Mouse (Mus musculus) ovary, postnatal 36 days (tissue): ENCODE measurements around the gene Cdk2ap2.

Source experiments
- DNase-seq: peaks from one replicate; pipeline ENCODE4 v3.0.0; 2022; ENCODE audit warnings: low spot score, mixed read lengths

Gene Cdk2ap2

DNA sequence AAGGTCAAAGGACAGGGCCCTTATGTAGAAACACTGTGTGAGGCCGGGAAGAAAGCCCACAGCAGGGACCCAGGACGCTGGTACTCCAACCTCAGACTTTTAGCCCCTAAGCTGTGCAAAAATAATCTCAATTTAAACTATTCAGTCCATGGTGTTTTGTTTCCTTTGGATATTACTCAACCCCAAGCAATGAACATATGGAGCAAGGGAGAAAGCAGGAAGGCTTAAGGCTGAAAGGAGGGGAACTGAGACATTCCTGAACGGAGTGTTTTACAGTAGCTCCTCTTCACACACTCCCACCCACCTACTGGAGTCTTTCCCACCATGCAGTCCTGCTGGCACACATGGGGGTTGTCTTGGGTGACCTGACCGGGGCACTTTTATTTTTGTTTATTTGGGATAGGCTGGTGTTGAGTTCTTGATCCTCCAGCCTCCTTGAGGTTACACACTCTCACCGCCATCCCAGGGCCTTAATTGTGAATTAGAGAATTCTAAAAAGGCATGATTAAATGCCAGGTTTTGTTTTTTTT is 2.1 kb upstream of the Cdk2ap2 start:
- DNase-seq = no peak

DNA sequence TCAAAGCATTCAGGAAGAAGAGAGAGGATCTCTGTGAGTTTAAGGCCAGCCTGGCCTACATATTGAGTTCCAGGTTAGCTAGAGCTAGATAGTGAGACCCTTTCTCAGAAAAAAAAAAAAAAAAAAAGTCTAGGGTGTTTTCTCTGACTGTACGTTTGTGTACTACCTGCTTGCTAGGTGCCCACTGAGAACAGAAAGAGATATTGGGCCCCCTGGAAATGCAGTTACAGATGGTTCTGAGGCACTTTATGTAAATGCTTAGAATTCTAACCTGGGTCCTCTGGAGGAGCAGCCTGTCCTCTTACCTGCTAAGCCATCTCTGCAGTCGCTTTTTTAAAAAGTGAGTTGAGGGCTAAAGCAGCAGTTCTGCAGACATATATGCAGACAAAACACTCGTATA is 1.2 kb upstream of the Cdk2ap2 start:
- no peak for DNase-seq

DNA sequence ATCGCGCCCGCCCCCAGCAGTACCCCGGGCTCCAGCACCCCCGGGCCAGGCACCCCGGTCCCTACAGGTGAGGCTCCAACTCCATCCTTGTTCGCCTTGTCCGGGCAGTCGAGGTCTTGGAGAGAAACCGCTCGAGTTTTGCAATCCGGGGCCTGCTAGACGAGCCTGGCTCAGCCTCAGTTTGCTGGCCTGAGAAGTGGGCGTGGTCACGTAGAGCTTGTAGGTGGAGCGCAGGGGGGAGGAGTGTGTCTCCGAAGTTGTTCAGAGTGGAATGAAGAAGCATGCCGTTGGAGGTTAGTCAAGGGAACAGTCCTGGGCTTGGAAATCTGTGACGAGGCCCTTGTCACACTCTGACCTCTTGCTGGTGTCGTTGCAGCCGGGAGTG is 451 bp downstream of the Cdk2ap2 start:
- DNase-seq = no peak

- DNase-seq = no peak
Measured at GRCm38 (mm10) chr19:4098426-4098825, 1.4 kb downstream of the Cdk2ap2 start.

DNA sequence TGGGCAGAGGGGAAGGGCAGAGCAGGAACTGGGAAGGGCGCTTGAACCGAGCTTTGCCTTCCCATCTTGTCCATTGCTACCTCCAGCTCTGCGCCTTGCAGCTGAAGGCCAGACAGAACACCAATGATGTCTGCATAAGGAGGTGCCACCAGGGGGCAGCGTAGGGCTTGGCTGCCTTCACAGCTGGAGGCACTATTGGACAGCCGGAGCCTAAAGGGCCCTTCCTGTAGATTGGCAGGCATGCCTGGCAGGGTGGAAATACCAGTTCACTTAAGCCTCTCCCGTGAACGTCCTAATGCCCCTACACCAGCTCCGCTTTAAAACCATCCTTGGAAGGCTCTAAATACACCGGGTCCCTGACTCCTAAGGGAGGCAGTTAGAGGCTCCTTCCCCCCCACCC is 2.1 kb downstream of the Cdk2ap2 start:
- peak; percentile 90 for DNase-seq

DNA sequence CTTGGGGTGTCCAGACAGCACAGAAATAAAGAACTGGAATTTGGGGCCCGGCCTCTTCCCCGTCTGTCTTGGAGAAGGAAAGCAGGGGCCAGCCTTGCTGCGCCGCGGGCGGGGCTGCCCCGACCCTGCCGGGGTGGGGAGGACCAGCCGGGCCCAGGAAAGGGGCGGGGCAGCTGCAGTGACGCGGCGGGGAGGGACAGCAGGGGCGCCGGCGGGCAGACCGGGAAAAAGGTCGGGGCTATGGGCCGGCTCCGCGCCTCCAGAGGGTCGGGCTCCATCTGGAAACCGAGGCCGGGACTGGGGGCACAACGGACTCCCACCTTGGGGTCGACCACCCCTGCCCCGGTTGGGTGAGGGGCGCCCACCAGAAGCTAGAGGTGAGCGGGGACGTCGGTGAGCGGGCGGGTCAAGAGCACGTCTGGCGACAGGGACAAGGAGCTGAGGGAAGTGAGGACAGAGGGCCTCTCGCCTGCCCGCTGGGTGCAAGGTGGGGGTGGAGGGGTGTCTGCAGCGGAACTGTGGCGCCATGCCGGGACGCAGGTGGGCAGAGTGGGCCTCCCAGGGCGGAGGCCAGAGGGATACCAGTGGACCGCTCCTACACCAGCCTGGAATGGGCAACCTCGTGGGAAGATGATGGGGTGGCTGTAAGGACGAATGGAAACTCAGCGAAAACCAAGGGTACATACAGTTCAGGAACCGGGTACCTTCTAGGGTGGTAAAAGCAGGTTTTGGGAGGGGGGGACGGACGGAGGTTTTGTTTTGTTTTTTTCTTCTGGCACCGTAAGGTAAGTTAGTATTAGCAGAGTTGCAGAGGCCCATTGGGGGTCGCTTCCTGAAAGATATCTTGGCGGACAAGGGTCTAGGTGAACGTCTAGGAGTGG is 3.1 kb downstream of the Cdk2ap2 start, which contains the start of gene Pitpnm1:
Gene Pitpnm1, plus strand, starts transcription at position 162 of the 881 bp plus-strand sequence.
- DNase-seq = peak; percentile 82

- peak; percentile 67 for DNase-seq
Measured at GRCm38 (mm10) chr19:4100718-4101261, 3.8 kb downstream of the Cdk2ap2 start.

- DNase-seq = no peak
Measured at GRCm38 (mm10) chr19:4101466-4101865, 4.5 kb downstream of the Cdk2ap2 start.

GRCm38 (mm10) chr19:4102049-4102448 is 5.1 kb downstream of the Cdk2ap2 start:
- DNase-seq = no peak

DNA sequence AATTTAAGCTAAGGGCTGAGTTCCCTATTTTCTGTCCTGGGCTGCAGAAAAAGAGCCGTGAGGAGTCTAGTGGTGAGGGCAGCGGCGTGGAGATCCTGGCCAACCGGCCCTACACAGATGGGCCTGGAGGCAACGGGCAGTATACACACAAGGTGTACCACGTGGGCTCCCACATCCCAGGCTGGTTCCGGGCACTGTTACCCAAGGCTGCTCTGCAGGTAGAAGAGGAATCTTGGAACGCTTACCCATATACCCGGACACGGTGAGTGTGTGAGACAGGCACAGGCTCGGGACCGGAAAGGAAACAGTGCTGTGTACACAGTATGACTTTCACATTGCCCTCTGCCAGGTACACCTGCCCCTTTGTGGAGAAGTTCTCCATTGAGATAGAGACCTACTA is 5.6 kb downstream of the Cdk2ap2 start:
- no peak for DNase-seq

GRCm38 (mm10) chr19:4103294-4103693 is 6.3 kb downstream of the Cdk2ap2 start:
- DNase-seq = no peak

DNA sequence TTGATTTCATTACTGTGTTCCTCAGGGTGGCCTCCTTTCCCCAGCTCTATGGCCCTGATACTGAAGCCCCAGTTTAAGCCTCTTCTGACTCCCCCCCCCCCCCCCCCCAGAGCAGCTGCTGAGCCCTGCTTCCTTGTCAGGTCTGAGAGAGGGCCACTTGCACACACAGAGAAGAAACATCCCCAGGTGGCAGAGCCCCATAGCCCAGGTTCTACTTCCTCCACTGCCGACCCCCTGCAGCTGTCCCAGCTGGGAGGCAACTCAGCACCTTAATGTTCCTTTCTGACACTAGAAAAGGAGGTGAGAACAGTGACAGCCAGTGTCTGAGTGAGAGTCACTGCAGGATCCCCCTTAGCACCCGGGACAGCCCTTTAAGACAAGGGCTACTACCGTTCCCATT is 6.8 kb downstream of the Cdk2ap2 start:
- DNase-seq = no peak

DNA sequence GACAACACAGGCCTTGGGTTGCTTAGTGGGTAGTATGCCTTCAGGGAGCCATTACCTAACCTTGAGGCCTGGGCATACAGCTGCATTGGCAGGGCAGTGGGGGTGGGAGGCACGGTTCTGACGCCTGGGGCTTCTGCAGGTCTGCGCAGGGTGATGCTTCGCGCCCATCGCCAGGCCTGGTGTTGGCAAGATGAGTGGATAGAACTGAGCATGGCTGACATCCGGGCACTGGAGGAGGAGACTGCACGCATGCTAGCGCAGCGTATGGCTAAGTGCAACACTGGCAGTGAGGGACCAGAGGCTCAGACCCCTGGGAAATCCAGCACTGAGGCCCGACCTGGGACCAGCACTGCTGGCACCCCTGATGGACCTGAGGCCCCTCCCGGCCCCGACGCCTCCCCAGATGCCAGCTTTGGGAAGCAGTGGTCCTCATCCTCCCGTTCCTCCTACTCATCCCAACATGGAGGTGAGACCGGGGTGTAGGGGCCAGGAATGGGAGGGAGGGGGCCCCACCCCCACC is 7.8 kb downstream of the Cdk2ap2 start:
- DNase-seq = no peak

DNA sequence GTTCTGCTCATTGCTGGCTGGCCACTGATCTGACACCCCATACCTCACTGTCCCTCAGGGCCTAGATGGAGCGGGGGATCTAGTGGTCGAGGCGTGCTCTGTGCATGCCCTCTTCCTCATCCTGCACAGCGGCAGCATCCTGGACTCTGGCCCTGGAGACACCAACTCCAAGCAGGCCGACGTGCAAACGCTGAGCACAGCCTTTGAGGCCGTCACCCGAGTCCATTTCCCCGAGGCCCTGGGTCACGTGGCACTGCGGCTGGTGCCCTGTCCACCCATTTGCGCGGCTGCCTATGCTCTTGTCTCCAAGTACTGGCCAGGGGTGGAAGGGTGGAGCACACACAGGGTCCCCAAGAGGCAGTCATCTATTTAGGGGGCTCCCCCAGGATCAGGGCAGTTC is 9.7 kb downstream of the Cdk2ap2 start:
- no peak for DNase-seq

DNA sequence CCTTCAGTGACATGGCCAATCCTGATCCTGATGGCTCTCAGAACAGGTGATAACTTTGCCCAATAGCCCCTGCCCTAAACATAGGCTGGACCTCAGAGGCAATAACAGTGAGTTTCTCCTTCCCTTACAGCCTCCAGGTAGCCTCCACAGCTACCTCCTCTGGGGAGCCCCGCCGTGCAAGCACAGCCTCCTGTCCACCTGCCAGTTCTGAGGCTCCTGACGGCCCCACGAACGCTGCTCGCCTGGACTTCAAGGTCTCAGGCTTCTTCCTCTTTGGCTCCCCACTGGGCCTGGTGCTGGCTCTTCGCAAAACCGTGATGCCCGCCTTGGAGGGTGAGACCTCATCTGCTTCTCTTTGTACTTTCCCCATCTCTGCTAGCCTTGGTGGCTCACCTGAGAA is 11.6 kb downstream of the Cdk2ap2 start:
- no peak for DNase-seq

DNA sequence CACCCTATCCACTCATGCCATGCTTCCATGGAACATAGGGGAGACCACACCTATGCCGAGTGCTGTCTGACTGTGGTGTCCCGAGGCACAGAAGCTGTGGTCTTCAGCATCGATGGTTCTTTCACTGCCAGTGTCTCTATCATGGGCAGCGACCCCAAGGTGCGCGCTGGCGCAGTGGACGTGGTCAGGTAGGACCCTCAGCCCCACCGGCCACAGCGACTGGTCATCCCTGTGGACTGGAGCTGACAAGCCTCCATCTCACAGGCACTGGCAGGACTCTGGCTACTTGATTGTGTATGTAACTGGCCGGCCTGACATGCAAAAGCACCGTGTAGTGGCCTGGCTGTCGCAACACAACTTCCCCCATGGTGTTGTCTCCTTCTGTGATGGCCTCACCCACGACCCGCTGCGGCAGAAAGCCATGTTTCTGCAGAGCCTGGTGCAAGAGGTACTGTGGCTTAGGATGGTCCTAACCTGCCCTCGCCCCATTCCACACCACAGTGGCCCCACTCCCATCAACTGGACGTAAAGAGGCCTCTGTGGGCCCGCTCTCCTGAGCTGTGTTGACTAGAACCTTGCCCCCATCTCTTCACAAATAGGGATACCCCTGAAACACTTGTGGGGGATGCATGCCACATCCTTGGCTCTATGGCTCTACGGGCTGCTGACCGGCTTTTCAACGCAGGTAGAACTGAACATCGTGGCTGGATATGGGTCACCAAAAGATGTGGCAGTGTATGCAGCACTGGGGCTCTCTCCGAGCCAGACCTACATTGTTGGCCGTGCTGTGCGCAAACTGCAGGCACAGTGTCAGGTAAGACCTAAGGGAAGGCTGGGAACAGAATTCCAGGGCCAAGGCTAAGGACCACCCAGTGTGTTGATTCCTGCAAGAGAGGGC is 15.3 kb downstream of the Cdk2ap2 start:
- no peak for DNase-seq

DNA sequence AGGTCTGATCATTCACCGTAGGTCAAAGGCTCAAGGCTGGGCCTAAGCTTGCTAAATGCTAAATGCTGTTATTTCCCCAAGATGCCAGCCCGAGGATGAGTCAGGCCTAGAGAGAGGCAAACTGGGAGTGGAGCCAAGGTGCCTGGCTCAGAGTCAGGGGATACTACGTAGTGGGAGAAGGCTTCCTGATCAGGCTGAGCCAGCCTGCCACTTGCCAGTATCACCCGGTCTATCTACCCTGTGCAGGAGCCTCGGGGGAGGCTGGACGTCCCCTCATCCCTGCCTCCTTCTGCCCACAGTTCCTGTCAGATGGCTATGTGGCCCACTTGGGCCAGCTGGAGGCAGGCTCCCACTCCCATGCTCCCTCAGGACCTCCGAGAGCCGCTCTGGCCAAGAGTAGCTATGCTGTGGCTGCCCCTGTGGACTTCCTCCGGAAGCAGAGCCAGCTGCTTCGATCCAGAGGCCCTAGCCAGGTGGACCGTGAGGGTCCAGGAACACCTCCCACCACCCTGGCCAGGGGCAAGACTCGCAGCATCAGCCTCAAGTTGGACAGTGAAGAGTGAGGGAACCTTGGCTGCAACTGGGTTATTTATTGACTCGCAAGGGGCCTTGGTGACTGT is 16.3 kb downstream of the Cdk2ap2 start:
- peak; percentile 85 for DNase-seq

- no peak for DNase-seq
Measured at GRCm38 (mm10) chr19:4113806-4114230, 16.8 kb downstream of the Cdk2ap2 start.

DNA sequence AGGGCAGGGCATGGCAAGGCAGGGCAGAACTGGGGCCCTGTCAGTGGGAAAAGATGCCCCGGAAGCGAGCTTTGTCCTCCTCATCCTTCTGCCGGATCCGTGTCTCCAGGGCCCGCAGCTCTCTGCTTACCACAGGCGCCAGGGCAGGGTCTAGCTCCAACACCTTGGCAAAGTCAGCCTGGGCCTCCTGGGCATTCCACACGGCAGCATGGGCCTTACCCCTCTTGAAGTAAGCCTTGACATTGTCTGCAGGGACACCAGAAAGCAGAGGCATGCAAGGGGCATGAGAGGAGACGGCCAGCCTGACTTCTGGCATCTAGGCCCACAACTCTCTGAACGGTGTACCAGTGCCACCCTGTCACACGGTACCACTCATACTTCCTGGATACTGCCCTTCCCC is 17.6 kb downstream of the Cdk2ap2 start:
- DNase-seq = no peak

- no peak for DNase-seq
Measured at GRCm38 (mm10) chr19:4115144-4115543, 18.2 kb downstream of the Cdk2ap2 start.

DNA sequence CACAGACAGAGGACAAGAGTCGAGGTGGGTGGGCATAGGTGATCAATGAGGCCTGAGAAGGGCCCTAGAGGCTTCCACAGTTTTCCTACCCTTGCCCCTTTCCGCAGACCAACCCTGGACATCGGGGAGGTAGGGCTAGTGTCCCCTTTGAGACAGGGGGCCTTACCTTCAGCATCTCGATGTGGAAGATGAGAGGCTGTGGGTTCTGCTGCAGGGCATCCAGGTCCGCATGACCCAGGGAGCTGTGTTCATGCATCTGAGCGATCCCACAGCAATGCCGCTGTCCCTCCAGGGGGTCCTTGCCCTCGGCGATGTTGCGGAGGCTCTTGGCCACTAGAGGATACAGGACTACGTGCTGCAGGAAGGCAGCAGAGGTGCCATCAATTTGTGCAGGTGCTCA is 18.8 kb downstream of the Cdk2ap2 start:
- no peak for DNase-seq

DNA sequence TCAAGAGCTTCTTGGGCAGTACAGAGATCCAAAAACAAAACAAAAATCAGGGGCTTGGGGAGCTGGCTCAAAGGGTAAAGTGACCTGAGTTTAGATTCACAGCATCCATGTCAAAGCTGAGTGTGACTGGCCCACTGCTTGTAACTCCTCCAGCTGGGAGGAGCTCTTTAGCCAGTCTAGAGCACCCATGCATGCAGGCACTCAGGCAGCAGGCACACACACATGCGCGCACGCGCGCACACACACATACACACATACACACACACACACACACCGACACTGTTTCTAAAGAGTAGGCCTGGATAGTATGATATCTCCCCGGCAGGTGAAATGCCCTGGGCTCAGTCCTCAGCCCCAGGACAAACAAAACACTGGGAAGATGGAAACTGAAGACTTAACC is 20.0 kb downstream of the Cdk2ap2 start:
- no peak for DNase-seq
